Comparison of ENCODE assay signal across 11 mouse cellular contexts in genomic region chr1:183084085-183085050, GRCm38 (mm10).
DNase-seq lines count a peak whose midpoint lies in the region; ATAC-seq and TF ChIP-seq lines count a peak whose summit lies in the region.
"Had no signal": no experiment of that assay in that cellular context is flagged by ENCODE, and none has a peak within 500 bp of the region (broad histone marks: within the 10 kb centered on the region; RNA-seq: fewer than 3 reads in every experiment).

No protein-coding gene starts in this region.

- DNase-seq in heart, adult 2 months = peak; percentile 33 to 49
- DNase-seq in MN1 (ENCODE audit: low spot score) = peak; percentile 42
- no peak for DNase-seq in testis, postnatal 14 days (ENCODE audit: low spot score)
- DNase-seq in adrenal gland, postnatal 10 days = no peak
- no peak for DNase-seq in natural killer cell, adult 2 months (ENCODE audit: low spot score in 2 of 2)

- TF ChIP-seq POLR2A in heart, adult 2 months (IDR thresholded peaks at IDR 0.05; ENCODE audit: insufficient read depth, low read depth, low read length) = no peak

- intact Hi-C loops in heart, adult 2 months (cut with DNase I) = no loop called here

- no peaks in the 10 kb centered on the region for H3K36me3 ChIP-seq in heart, adult 2 months (ENCODE audit: control insufficient read depth, insufficient read depth, low read length)
- peaks cover 38% of the 10 kb centered on the region for H3K36me3 ChIP-seq in heart, embryonic 12.5 days
- H3K36me3 ChIP-seq in intestine, postnatal 0 days (ENCODE audit: control insufficient read depth, insufficient read depth) = peaks cover 28% of the 10 kb centered on the region
- peaks cover 48% of the 10 kb centered on the region for H3K36me3 ChIP-seq in limb, embryonic 15.5 days

- no peaks in the 10 kb centered on the region for H3K79me2 ChIP-seq in heart, adult 2 months (replicated peaks; ENCODE audit: control insufficient read depth, insufficient read depth, low read length)

- H3K4me1 ChIP-seq in heart, adult 2 months (ENCODE audit: control insufficient read depth, insufficient read depth, low read length) = 0 out of 2 replicates have a peak, but pooled peaks cover 1% of the 10 kb centered on the region
- H3K4me1 ChIP-seq in heart, embryonic 12.5 days (replicated peaks) = peaks cover 15% of the 10 kb centered on the region
- peaks cover 9% of the 10 kb centered on the region; the same call in 1 of the 2 replicates for H3K4me1 ChIP-seq in intestine, postnatal 0 days (replicated peaks; ENCODE audit: control insufficient read depth, insufficient read depth, low read length)
- peaks cover 41% of the 10 kb centered on the region for H3K4me1 ChIP-seq in limb, embryonic 15.5 days

- H3K9ac ChIP-seq in heart, adult 2 months (ENCODE audit: low read depth, low read length) = no peak overlapping the region
- no peak overlapping the region for H3K9ac ChIP-seq in heart, embryonic 12.5 days
- H3K9ac ChIP-seq in intestine, postnatal 0 days (ENCODE audit: low read depth, low read length) = no peak overlapping the region
- H3K9ac ChIP-seq in limb, embryonic 15.5 days = no peak overlapping the region

- no peak overlapping the region for H3K4me2 ChIP-seq in heart, embryonic 12.5 days
- no peak overlapping the region; the same call in 1 of the 2 replicates for H3K4me2 ChIP-seq in intestine, postnatal 0 days (replicated peaks; ENCODE audit: low read depth)
- H3K4me2 ChIP-seq in limb, embryonic 15.5 days = no peak overlapping the region

- no peak for TF ChIP-seq CTCF in heart, adult 2 months (IDR thresholded peaks at IDR 0.05)
- no peak for TF ChIP-seq CTCF in intestine, postnatal 0 days (IDR thresholded peaks at IDR 0.05; ENCODE audit: low read depth)

- no peak overlapping the region for H3K27ac ChIP-seq in heart, adult 2 months
- H3K27ac ChIP-seq in heart, embryonic 12.5 days (ENCODE audit: poor library complexity, severe bottlenecking) = no peak overlapping the region
- no peak overlapping the region; the same call in 1 of the 2 replicates for H3K27ac ChIP-seq in intestine, postnatal 0 days (ENCODE audit: low read depth, low read length)
- H3K27ac ChIP-seq in limb, embryonic 15.5 days = peak overlapping the region; percentile 67
- H3K27ac ChIP-seq: embryonic facial prominence, embryonic 10.5 days had no signal

- H3K9me3 ChIP-seq in heart, embryonic 12.5 days (replicated peaks) = peaks cover 3% of the 10 kb centered on the region; the same call in 1 of the 2 replicates
- no peaks in the 10 kb centered on the region for H3K9me3 ChIP-seq in intestine, postnatal 0 days (ENCODE audit: control insufficient read depth)
- no peaks in the 10 kb centered on the region for H3K9me3 ChIP-seq in limb, embryonic 15.5 days
- H3K9me3 ChIP-seq: G1E had no signal

- no peak overlapping the region for H3K4me3 ChIP-seq in heart, adult 2 months
- no peak overlapping the region for H3K4me3 ChIP-seq in heart, embryonic 12.5 days
- no peak overlapping the region for H3K4me3 ChIP-seq in intestine, postnatal 0 days (ENCODE audit: low read depth, low read length)
- no peak overlapping the region for H3K4me3 ChIP-seq in limb, embryonic 15.5 days
- H3K4me3 ChIP-seq: embryonic facial prominence, embryonic 10.5 days; megakaryocyte, embryonic 14.5 days had no signal

- no peaks in the 10 kb centered on the region for H3K27me3 ChIP-seq in heart, adult 2 months (ENCODE audit: control insufficient read depth, insufficient read depth, low read length)
- H3K27me3 ChIP-seq in heart, embryonic 12.5 days (replicated peaks) = no peaks in the 10 kb centered on the region
- H3K27me3 ChIP-seq in intestine, postnatal 0 days (replicated peaks; ENCODE audit: control insufficient read depth, insufficient read depth, low read length) = no peaks in the 10 kb centered on the region
- no peaks in the 10 kb centered on the region for H3K27me3 ChIP-seq in limb, embryonic 15.5 days
- H3K27me3 ChIP-seq: megakaryocyte, embryonic 14.5 days had no signal

- no peak for ATAC-seq in heart, embryonic 12.5 days (ENCODE audit: insufficient number of reproducible peaks, low FRiP score)
- peak; percentile 77 for ATAC-seq in intestine, postnatal 0 days
- no peak for ATAC-seq in limb, embryonic 15.5 days (ENCODE audit: insufficient number of reproducible peaks, low FRiP score, low TSS enrichment, low read depth)

- WGBS in heart, adult 2 months = 73% methylated on average over 8 of the region's 8 CpGs
- 49% methylated on average over 8 of the region's 8 CpGs for WGBS in heart, embryonic 12.5 days
- WGBS in intestine, postnatal 0 days = 66% methylated on average over 8 of the region's 8 CpGs
- WGBS in limb, embryonic 15.5 days = 51% methylated on average over 8 of the region's 8 CpGs

- TF ChIP-seq EP300 in heart, adult 2 months (IDR thresholded peaks at IDR 0.05; ENCODE audit: insufficient read depth, low read depth, low read length) = no peak

Comparison
In these comparisons a context has a peak if more than half of its experiments do, and no peak if none do; other contexts are left out.
1. DNase-seq: peak in heart, adult 2 months (2 of 2) and MN1 (single experiment); none in testis, postnatal 14 days (single experiment), adrenal gland, postnatal 10 days (single experiment) and natural killer cell, adult 2 months (0 of 2).